Mouse (Mus musculus): ENCODE results near the gene Gm43720.

- TF ChIP-seq POLR2A (IDR thresholded peaks at IDR 0.05; ENCODE audit: extremely low read depth, insufficient read depth, low read length), result no peak
- no peak for TF ChIP-seq CTCF (IDR thresholded peaks at IDR 0.05; ENCODE audit: extremely low read depth, insufficient read depth, low read length)
These were observed 54.1 kb downstream of the Gm43720 start, which contains the start of gene Nxpe5 for GRCm38 (mm10) chr5:138225700-138226099.

All from cortical plate, adult 2 months (tissue).